Mouse (Mus musculus) A20 (cell line): Measurements from ENCODE around the gene H2-T24.
A peak's percentile ranks its signal among the peaks of the same experiment; 100 is the strongest.
"Not testable (repeated sequence)": the region's sequence is repeated elsewhere in the genome, so short reads cannot be mapped to it uniquely, and the experiment has no call there.

Experiments
- DNase-seq: peaks from one replicate; pipeline ENCODE4 v3.0.0-alpha.2; 2011; ENCODE audit warnings: low read depth, low spot score

H2-T24 gene

DNA sequence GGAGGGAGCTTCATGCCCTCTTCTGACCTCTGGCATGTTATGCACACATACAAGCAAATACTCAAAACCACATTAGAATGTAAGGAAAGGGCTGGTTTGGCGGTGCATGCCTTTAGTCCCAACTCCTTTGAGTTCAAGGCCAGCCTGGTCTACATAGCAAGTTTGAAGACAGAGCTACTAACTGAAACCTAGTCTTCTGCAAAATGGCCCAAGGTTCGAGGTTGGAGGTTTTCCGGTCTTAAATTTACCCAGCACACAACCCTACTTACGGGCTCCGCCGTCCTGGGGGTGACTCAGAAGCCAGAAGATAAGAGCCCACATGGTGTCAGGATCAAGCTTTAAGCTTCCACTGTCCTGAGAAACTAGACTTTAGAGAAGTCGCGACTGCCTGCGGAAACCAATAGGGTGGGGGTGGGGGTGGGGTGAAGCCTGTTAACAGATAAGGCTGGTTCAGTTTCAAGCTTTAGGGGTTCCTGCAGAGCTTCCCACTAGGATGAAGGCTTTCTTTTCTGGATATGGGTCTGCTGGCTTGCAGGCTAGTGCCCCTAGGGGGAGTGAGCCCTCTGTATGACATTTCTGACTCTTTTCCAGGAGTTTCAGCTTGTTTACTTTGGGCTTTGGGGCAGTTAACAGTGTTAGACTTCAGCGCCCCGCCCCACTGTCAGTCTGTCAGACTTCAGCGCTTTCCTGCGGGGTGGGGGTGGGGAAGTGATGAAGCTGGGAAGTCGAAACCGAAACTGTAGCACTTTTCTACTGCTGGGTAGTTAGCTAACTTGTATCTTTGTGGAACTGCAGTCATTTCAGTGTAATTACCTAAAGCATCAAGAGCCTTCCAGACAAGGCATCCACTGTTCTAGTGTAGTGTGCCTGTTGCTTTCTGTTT is at the start of gene H2-T24:
Gene H2-T24, minus strand, starts transcription at position 370 of the 883 bp plus-strand sequence.
- DNase-seq, result peak; percentile 96

- peak; percentile 82 for DNase-seq
These were observed 40.5 kb upstream of the H2-T24 start for GRCm38 (mm10) chr17:36060829-36061228.

GRCm38 (mm10) chr17:36058362-36058761 is 38.0 kb upstream of the H2-T24 start, which contains the start of gene Gm11127:
Gene Gm11127, minus strand, starts transcription at chr17:36058371.
- not testable (repeated sequence) for DNase-seq

DNA sequence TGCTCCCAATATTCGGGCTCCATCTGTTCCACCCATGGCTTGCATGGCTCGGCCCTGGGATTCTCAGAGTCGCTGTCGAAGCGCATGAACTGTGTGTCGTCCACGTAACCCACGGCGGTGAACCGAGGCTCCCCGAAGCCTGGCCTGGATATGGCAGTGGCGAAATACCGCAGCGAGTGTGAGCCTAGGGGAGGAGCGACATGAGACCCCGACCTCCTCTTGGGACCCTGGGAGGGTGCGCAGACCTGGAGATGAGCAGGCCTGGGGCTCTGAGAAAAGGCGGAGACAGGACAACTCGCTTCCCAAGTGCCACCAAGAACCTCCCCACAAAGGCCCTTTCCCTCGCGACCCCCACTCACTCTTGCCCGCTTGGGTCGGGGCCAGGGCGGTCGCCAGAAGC is 37.6 kb upstream of the H2-T24 start:
- DNase-seq, result not testable (repeated sequence)

GRCm38 (mm10) chr17:36043286-36043685 is 22.9 kb upstream of the H2-T24 start:
- no peak for DNase-seq

- DNase-seq, result peak; percentile 96
These were observed 22.3 kb upstream of the H2-T24 start, which contains the start of the genes H2-T22 and Gm6034 for GRCm38 (mm10) chr17:36042610-36043169. Gene H2-T22, minus strand, starts transcription at chr17:36042747. Gene Gm6034, plus strand, starts transcription at chr17:36042961.

- DNase-seq, result not testable (repeated sequence)
These were observed 21.7 kb upstream of the H2-T24 start for GRCm38 (mm10) chr17:36042055-36042454.

DNA sequence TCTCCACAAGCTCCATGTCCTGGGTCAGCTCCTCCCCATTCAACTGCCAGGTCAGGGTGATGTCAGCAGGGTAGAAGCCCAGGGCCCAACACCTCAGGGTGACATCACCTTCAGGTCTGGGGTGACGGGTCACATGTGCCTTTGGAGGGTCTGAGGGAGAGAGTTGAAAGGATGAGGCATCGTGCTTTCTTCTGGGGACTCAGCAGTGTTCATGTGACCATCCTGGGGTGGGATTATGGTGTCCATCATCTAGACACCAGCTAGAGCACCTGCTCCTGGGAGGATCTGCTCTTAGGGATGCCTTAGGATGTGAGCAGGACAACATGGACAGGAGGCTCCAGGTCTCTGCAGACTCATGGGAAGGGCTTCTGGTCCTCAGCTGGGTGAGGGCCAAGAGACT is 20.2 kb upstream of the H2-T24 start:
- DNase-seq, result not testable (repeated sequence)

DNA sequence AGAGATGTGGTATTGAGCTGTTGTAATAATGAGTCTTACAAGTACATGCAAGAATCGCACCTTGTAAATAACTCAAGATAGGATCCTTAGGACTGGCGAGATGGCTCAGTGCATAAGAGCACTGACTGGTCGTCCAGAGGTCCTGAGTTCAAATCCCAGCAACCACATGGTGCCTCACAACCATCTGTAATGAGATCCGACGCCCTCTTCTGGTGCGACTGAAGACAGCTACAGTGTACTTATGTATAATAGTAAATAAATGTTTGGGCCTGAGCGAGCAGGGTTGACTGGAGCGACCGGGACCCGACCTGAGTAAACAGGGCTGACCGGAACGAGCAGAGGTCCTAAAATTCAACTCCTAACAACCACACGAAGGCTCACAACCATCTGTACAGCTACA is 15.8 kb upstream of the H2-T24 start:
- peak; percentile 33 for DNase-seq

GRCm38 (mm10) chr17:36035010-36035638 is 14.8 kb upstream of the H2-T24 start:
- DNase-seq, result peak; percentile 78

DNA sequence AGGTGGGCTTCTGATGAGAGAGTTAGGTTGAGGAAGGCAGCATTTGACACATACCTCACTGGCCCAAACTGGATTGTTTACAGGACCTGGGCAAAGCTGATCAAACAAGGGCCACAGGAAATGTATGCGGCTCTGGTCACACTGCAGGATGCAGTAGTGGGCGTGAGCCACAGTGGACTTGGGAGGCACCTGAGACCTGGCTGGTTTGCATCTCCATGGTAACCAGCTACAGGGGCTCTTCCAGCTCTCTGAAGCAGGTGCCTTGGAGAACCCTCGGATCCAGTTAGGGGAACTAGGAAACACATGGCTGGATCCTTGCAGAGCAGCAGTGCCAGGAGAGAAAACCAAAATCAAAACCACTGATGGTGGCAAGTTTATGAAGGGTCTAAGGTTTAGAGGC is 14.2 kb upstream of the H2-T24 start:
- not testable (repeated sequence) for DNase-seq

DNA sequence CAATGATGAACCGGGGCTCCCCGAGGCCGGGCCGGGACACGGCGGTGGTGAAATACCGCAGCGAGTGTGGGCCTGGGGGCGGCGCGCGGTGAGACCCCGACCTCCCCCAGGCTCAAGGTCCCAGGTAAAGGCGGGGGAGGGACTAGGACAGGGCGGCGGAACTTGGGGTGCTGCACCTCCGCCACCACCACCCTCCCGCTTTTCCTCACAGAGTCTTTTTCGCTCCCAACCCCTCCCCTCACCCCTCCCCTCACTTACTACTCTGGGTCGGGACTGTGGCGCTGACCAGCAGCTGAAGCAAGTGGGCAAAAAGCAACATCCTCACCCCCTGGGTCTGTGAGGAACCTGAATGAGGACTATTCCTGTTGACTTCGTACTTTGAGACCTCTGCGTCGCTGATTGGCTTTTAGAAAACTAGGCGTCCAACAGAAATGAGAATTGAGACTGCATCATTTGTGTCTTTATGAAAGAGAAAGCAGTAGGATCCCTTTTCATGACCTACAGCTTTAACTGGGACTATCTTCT is 12.1 kb upstream of the H2-T24 start, which contains the start of gene H2-T23:
Gene H2-T23, minus strand, starts transcription at position 505 of the 525 bp plus-strand sequence.
- peak; percentile 94 for DNase-seq

DNA sequence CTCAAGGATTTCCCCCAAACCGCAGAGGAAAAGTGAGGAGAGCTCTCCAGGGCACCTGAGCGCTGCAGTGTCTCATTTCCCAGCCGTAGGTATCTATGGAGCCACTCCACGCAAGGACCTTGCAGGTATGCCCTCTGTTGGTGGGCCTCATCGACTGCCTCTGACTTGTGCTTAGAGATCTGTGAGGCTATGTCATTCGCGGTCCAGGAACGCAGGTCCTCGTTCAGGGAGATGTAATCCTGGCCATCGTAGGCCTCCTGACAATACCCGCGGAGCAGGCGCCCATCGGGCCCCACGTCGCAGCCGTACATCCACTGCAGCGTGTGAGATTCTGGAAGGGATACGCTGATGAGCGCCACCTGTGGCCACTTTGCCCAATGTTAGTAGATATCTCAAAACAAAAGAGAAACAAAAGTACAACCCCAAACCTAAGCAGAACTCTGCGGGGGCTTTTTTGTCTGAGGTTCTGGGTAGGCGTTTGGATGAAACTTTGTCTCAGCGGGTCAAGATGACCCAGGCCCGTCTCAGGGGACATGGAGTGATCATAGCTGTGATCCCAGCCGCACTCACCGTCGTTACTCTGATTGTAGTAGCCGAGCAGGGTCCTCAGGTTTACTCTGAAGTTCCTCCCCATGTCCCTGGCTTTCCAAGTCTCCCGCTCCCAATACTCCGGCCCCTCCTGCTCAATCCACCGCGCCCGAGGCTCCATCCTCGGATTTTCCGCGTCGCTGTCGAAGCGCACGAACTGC is 11.4 kb upstream of the H2-T24 start:
- peak; percentile 76 for DNase-seq

GRCm38 (mm10) chr17:36030703-36031582 is 10.6 kb upstream of the H2-T24 start:
- not testable (repeated sequence) for DNase-seq

- not testable (repeated sequence) for DNase-seq
These were observed 9.8 kb upstream of the H2-T24 start for GRCm38 (mm10) chr17:36030046-36030702.

DNA sequence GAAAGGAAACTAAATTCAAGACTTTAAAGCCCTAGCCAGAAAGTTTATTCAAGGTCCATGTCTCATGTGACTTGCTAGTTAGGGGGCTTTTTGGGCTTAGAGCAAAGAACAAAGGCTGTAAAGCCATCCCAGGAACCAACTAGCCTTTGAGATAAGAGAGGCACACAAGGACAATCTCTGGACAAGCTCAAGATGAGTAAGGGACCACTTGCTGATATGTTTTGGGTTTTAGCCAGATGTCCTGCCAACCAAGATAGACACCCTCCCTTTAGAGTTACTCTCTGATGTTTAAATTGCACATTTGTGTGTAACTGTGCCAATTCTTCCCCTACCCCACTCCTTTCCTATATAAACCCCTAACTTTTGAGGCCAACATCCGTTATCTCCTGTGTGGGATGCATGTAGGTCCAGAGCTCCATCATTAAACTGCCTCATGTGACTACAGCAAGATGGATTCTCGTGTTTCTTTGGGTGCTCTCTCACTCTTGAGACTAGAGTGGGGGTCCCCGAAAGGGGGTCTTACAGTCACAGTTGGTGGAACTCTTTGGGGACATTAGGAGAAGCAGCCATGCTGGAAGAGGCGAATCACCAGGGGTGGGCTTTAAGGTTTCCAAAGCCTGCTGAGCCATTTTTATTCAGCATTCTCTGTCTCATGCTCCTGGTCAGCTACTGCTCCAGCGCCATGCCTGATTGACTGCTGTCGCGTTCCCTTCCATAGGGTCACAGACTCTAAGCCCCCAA is 8.7 kb upstream of the H2-T24 start:
- no peak for DNase-seq

DNA sequence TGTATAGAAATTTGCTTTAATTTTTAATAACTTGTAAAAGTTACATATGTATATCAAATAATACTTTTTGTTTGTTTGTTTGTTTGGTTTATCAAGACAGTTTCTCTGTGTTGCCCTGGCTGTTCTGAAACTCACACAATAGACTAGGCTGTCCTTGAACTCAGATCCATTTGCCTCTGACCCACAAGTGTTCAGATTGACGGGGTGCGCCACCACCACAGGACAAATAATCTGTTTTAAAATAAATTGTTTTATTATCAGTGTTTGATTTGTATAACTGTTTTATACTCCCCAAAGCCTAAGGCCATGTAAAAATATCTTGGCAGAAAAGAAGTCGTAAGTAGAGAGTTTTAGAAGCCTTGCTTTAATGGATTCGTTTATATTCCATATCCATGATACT is 7.3 kb upstream of the H2-T24 start:
- DNase-seq, result no peak

GRCm38 (mm10) chr17:36025901-36026300 is 5.5 kb upstream of the H2-T24 start:
- DNase-seq, result no peak

DNA sequence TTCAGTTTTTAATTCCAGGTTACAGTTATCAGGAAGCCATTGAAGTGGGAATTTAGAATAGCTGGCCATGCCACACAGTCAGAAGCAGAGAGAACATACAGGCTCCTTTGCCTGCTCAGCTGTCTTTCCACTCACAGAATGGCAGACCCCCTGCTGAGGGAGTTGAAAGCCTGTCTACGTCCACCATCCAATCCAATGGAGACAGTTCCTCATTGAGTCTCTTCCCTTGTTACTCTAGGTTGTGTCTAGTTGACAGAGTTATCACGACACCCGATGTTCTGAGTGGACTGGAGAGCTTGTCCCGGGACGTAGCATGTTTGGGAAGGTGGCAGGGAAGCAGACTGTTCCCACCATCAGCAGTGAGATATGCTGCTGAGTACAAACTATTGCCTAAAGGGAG is 4.8 kb upstream of the H2-T24 start:
- no peak for DNase-seq
